ENCODE assay signal across 8 mouse cellular contexts in the genomic region with DNA sequence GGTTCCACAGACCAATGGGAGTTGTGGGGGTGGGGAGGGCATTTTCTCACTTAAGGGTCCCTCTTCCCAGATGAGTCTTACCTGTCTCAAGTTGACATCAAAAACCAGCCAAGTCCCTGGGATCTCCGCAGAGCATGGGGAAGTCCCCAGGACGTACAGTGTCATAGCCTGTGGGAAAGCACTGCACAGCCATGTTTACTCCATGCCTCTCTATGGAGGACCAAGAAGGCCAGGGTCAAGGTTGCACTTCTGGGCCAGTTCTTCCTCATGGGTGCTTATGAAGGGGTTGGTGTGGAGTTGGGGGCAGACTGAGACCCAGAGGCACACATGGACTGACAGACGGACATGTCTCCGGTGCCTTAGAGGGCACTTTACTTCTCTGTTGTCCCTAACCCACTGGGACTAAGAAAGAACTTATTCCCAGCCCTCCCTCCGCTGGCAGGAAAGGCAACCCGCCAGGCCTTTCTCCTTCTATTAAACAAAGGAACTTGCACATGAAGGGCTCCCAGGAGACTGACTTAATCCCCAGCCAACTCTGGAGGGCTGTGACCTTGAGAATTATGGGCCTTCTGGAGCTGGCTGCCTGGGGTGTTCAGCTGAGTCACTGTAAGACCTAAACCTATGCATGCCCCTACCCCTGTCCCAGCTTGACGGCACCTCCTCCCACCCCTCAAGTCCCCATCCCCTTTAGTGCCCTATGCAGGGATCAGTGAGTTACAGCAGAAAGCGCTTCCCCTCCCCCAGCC.
A peak's percentile ranks its signal among the peaks of the same experiment; 100 is the strongest.
DNase-seq lines count a peak whose midpoint lies in the region; ATAC-seq lines count a peak whose summit lies in the region.

No protein-coding gene starts in this region.

- ATAC-seq in hindbrain, embryonic 14.5 days (ENCODE audit: low FRiP score) = no peak
- peak; percentile 47; the same call in 1 of the 2 replicates for ATAC-seq in lung, embryonic 15.5 days (ENCODE audit: borderline replicate concordance, extremely low read depth, low FRiP score, low TSS enrichment)
- no peak for ATAC-seq in erythroblast, adult 5-6 weeks (replicated peaks; ENCODE audit: low FRiP score, poor library complexity, severe bottlenecking)

- H3K9me3 ChIP-seq in hindbrain, embryonic 14.5 days (ENCODE audit: control insufficient read depth, low read length) = no peaks in the 10 kb centered on the region
- H3K9me3 ChIP-seq in lung, embryonic 15.5 days = no peaks in the 10 kb centered on the region

- H3K9ac ChIP-seq in hindbrain, embryonic 14.5 days = no peak overlapping the region
- H3K9ac ChIP-seq in lung, embryonic 15.5 days = no peak overlapping the region

- H3K36me3 ChIP-seq in hindbrain, embryonic 14.5 days (replicated peaks; ENCODE audit: control insufficient read depth, insufficient read depth) = no peaks in the 10 kb centered on the region
- H3K36me3 ChIP-seq in lung, embryonic 15.5 days = no peaks in the 10 kb centered on the region

- no peak overlapping the region for H3K4me2 ChIP-seq in hindbrain, embryonic 14.5 days (replicated peaks)
- no peak overlapping the region for H3K4me2 ChIP-seq in lung, embryonic 15.5 days

- 33% methylated on average over 8 of the region's 8 CpGs for WGBS in hindbrain, embryonic 14.5 days
- WGBS in lung, embryonic 15.5 days = 44% methylated on average over 8 of the region's 8 CpGs

- peak; percentile 68 to 82 for DNase-seq in adrenal gland, adult (ENCODE audit: inconsistent age in 2 of 2, low spot score in 1 of 2)
- no peak for DNase-seq in adrenal gland, postnatal 4 days (ENCODE audit: low spot score in 2 of 2)
- peak; percentile 70 for DNase-seq in adrenal gland, postnatal 14 days
- peak; percentile 40 for DNase-seq in hindbrain, embryonic 14.5 days (ENCODE audit: low spot score)
- no peak for DNase-seq in urinary bladder, postnatal 25 days (ENCODE audit: low spot score)
- no peak for DNase-seq in layer of hippocampus, adult 9-10 months (ENCODE audit: low spot score)

- no peaks in the 10 kb centered on the region for H3K27me3 ChIP-seq in hindbrain, embryonic 14.5 days (ENCODE audit: control insufficient read depth, insufficient read depth, low read length)
- no peaks in the 10 kb centered on the region for H3K27me3 ChIP-seq in lung, embryonic 15.5 days

- peaks cover 8% of the 10 kb centered on the region; the same call in 1 of the 2 replicates for H3K4me1 ChIP-seq in hindbrain, embryonic 14.5 days (replicated peaks; ENCODE audit: control insufficient read depth, insufficient read depth, low read length)
- H3K4me1 ChIP-seq in lung, embryonic 15.5 days = peaks cover 19% of the 10 kb centered on the region

- no peak overlapping the region for H3K27ac ChIP-seq in hindbrain, embryonic 14.5 days
- H3K27ac ChIP-seq in lung, embryonic 15.5 days = peak overlapping the region; percentile 74

- no peak overlapping the region for H3K4me3 ChIP-seq in hindbrain, embryonic 14.5 days (replicated peaks; ENCODE audit: low read length)
- no peak overlapping the region for H3K4me3 ChIP-seq in lung, embryonic 15.5 days

Comparison
In these comparisons a context has a peak if more than half of its experiments do, and no peak if none do; other contexts are left out.
1. DNase-seq: peak in adrenal gland, adult (2 of 2), adrenal gland, postnatal 14 days (single experiment) and hindbrain, embryonic 14.5 days (single experiment); none in adrenal gland, postnatal 4 days (0 of 2), urinary bladder, postnatal 25 days (single experiment) and layer of hippocampus, adult 9-10 months (single experiment).